Mouse (Mus musculus) forelimb bud, embryonic 11.5 days (tissue): ENCODE measurements at regions not wholly inside any gene's neighbourhood (a gene's known extent, or its start where the extent isn't known, plus 50 kb on each side); places are given as distances from the start of the nearest gene placed in this dataset.
A peak's percentile ranks its signal among the peaks of the same experiment; 100 is the strongest.

ENCODE experiments used
- DNase-seq: peaks from one replicate; pipeline ENCODE4 v3.0.0-alpha.2; 2012; ENCODE audit warnings: low read depth, low spot score

- DNase-seq, result no peak
Measured at GRCm38 (mm10) chr9:79437636-79438035, 281.0 kb downstream of the Col12a1 start.

GRCm38 (mm10) chr9:79439233-79439960 is 279.2 kb downstream of the Col12a1 start:
- peak; percentile 25 for DNase-seq

GRCm38 (mm10) chr9:79455226-79455625 is 263.4 kb downstream of the Col12a1 start:
- DNase-seq, result no peak

- DNase-seq, result no peak
Measured at GRCm38 (mm10) chr9:79479118-79479517, 239.5 kb downstream of the Col12a1 start.

- no peak for DNase-seq
Measured at GRCm38 (mm10) chr9:79500253-79500652, 218.4 kb downstream of the Col12a1 start.

GRCm38 (mm10) chr9:79502034-79502433 is 216.6 kb downstream of the Col12a1 start:
- DNase-seq, result no peak

- no peak for DNase-seq
Measured at GRCm38 (mm10) chr9:79516384-79516783, 202.2 kb downstream of the Col12a1 start.

- DNase-seq, result no peak
Measured at GRCm38 (mm10) chr9:79517461-79517860, 201.2 kb downstream of the Col12a1 start.

GRCm38 (mm10) chr9:79518640-79519039 is 200.0 kb downstream of the Col12a1 start:
- DNase-seq, result no peak

GRCm38 (mm10) chr9:79520498-79520897 is 198.1 kb downstream of the Col12a1 start:
- DNase-seq, result no peak

GRCm38 (mm10) chr9:79523054-79523453 is 195.6 kb downstream of the Col12a1 start:
- no peak for DNase-seq

GRCm38 (mm10) chr9:79525000-79525399 is 193.6 kb downstream of the Col12a1 start:
- DNase-seq, result no peak

GRCm38 (mm10) chr9:79526390-79526789 is 192.2 kb downstream of the Col12a1 start:
- no peak for DNase-seq

GRCm38 (mm10) chr9:79527331-79527730 is 191.3 kb downstream of the Col12a1 start:
- DNase-seq, result no peak
